Mouse (Mus musculus) large intestine, adult 2 months (tissue): Measurements from ENCODE around the gene Wtip. TPM values are rescaled to one million over a fixed set of nuclear protein-coding genes. Genes with fewer than 3 reads are reported as not detected.
"Not testable (repeated sequence)": the region's sequence is repeated elsewhere in the genome, so short reads cannot be mapped to it uniquely, and the experiment has no call there.

Source experiments
- DNase-seq: peaks from one replicate; pipeline ENCODE4 v3.0.0-alpha.2; 2012; ENCODE audit warnings: low read depth, low spot score
- WGBS: fragments of 180-500 bp; shearing (Covaris S2); methylation state at CpG from one replicate; pipeline ENCODE4 v1.1.7; 2018; 5-methylcytosine and 5-hydroxymethylcytosine counted together
- polyA plus RNA-seq: library from polyadenylated mRNA; depleted of rRNA; stranded (reverse); fragments of >200 nt; gene quantifications from 2 replicates; pipeline ENCODE4 v1.2.3, GENCODE M21; 2012; rRNA removed

The Wtip gene
- polyA plus RNA-seq, 1 experiment, result 18.1 TPM

DNA sequence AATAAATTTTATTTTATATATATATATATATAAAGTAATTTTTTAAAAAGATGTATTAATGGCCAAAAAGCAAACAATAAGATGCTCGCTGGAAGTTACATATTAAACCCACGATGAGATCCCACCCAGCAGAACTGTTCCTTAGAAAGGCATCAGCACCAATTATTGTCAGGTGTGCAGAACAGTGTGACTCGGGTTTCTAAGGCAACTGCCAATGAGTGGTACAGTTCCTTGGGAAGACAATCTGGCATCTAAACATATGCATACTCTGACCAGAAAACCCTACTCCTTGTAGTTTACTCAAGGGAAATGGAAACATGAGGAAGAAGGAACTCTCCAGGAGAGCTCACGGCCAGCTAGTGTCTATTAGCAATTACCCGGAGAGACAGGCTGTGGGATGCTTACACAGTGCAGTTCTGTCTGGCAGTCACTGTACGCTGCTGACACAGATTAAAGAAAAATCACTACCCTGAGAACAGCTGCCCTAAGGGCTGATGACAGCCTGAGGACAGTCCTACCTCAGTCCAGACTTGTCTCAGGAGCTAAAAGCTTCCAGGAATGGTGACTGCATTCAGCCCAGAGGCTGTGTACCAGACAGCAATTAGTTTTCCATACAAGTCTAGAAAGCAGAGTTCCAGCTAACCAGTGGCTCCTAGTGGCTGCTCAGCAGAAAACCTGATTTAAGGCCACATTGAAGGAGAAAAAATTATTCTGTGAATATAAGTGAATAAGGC lies 9.9 kb downstream of the Wtip start:
- WGBS, result 80% methylated on average over 6 of the region's 6 CpGs
- DNase-seq, result no peak

DNA sequence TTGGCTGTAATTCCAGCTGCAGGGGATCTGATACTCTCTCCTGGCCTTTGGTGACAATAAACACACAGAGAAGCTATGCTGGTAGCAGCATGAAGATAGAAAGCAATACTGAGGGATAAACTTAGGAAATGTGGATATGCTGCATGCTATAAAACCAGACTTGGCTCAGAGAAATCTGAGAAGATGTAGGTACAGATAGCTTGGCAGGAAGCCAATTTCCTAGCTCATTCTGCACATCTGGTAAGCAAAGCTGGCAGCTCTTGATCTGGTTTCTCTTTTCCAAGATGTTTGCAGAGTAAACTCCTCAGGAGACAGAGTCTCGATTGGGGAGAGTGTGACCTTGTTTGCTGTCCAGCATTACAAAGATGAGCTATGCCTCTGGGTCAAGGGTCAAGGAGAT lies 12.4 kb downstream of the Wtip start:
- peak; percentile 6 for DNase-seq
- WGBS, result 12% methylated on average over 1 of the region's 1 CpGs

DNA sequence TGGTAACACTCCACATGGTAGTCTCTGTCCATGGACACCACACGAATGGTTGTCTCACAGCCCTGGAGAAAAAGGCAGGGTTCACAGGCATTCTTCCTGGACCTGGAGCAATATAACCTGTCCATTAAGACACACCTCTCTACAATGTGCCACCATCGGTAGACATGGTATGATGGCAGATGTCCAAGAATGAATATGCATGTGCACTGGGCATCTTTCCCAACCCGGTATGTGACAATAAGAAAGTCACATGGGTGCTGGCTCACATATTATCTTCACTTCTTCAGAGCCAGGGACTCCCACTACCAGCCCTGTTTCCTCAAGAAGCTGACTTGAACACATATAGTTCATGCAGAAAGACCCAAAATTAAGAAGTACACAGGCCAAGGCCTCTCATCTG lies 16.5 kb downstream of the Wtip start:
- peak; percentile 60 for DNase-seq
- 29% methylated on average over 3 of the region's 3 CpGs for WGBS

DNA sequence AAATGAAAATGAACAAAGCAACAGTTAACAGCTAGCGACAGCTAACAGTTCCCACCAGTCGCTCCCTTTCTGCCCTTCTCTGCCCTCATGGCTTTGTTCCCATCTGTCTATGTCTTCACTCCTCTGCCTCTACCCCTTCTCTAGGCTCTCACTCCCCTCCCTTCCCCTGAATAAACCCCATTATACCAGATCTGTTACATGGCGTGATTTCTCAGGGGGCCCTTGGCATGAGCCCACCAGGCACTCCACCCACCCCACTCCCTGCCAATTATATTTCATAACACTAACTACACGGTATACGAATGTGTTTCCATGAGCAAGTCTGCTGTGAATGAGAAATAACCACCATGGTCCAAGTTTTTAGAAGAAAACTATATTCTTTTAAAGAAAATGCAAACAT lies 23.9 kb downstream of the Wtip start:
- no peak for DNase-seq
- WGBS, result 78% methylated on average over 5 of the region's 5 CpGs

DNA sequence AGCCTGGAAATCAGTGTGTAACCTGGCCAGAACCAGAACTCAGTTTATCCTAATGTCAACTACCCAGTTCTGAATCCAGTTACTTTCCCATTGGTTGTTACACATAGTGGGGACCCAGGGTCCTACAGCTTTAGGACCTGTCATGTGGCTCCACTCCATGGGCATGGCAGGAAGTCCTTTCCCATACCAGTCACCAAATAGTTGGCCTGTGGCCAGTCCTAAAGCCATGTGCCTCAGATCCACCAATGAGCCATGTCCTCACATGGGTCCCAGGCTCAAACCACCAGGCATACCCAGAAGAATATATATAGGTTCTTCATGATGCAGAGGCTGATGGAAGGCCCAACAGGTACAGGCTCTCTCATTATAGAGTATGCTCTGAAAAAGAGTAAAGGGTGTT lies 31.8 kb downstream of the Wtip start:
- DNase-seq, result no peak

DNA sequence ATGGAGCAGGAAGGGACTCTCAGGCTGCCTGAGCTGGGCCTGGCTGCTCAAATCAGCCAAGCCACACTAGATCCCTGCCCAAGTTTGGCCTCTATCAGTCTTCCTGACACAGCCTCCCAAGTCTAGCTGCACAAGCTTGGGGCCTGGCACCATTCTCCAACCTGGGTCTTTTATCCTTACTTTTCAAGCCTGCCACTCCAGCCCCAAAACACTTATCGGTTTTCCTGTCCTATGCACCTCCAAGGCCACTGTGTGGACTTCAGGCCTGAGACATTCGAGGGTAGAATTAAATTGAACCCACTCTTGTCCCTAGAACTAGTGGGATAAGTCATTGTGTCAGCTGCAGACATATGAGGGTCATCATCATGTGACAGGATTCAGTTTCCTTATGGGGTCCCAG lies 33.1 kb downstream of the Wtip start:
- WGBS, result 79% methylated on average over 2 of the region's 2 CpGs
- no peak for DNase-seq

DNA sequence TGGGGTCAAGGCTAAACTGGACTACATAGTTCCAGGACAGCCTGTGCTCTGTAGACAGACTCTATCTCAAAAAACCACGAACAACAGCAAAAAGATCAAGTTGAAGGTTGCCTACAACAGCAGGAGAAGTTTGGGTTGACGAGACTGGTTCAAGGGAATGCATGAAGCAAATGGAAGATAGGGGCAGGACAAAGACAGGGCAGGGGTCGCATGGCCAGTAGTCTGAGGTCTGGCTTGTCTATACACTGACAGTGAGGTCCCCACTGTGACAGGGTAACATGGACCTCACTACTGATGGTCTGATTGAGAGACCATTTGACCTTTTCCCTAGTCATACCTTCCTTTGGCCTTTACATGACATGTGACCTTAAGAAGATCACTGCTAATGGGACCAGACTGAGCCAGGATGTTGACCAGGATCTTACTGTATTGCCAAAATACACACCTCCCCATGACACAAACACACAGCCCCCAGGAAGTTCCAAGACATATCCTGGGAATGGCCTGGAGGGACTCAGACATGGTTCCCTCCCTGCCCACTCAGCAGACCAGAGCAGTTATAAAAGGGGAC lies 38.1 kb downstream of the Wtip start, which contains the start of gene Scgb1b30:
TSS of gene Scgb1b30 (plus strand) at position 521 of the 571 bp plus-strand sequence.
- no peak for DNase-seq
- WGBS, result 69% methylated on average over 3 of the region's 3 CpGs

DNA sequence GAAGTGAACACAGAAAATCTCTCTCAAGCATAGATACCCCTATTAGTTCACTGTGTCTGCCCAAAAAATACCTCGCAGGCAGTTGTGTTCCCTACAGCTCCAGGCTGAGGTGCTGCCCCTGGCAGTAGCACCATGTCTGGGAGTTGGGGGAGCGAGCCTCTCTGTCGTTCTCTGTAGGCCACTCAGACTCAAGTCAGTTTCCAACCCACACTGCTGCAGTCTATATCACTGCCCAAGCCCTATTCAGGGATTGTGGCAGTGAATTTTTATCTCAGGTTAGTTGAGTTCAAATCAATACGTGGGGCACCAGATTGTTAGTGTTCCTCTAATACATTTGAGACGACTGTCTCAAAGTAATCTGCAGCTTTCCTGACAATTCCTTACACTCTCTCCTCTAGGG lies 64.9 kb downstream of the Wtip start:
- DNase-seq, result not testable (repeated sequence)
- WGBS, result 85% methylated on average over 5 of the region's 5 CpGs

Other genes with a start within 250 kb of the Wtip start
- gene Scgb2b26, start 188.2 kb downstream of the Wtip start, polyA plus RNA-seq, result not detected in 2 replicates
- not detected in 2 replicates for gene Scgb2b27, start 119.3 kb downstream of the Wtip start, polyA plus RNA-seq
- not detected in 2 replicates for gene Scgb1b27, start 111.8 kb downstream of the Wtip start, polyA plus RNA-seq
- gene Scgb1b30, start 37.8 kb downstream of the Wtip start, polyA plus RNA-seq, result not detected in 2 replicates
- gene Uba2, start 36.3 kb upstream of the Wtip start, polyA plus RNA-seq, result 29.6 and 38.2 TPM in 2 replicates
- gene Pdcd2l, start 63.4 kb upstream of the Wtip start, polyA plus RNA-seq, result 17.8 and 20.1 TPM in 2 replicates
- 315 and 366 TPM in 2 replicates for gene Gpi1, start 97.1 kb upstream of the Wtip start, polyA plus RNA-seq
- gene Gm6096, start 117.8 kb upstream of the Wtip start, polyA plus RNA-seq, result not detected in 2 replicates
- gene 4931406P16Rik, start 180.3 kb upstream of the Wtip start, polyA plus RNA-seq, result 8.5 and 14.6 TPM in 2 replicates